Mouse (Mus musculus) embryonic facial prominence, embryonic 12.5 days (tissue): ENCODE measurements at regions not wholly inside any gene's neighbourhood (a gene's known extent, or its start where the extent isn't known, plus 50 kb on each side); places are given as distances from the start of the nearest gene placed in this dataset.

Experiments used
- ATAC-seq: fragments of 200-750 bp; cut with Nextera tagmentation; 2 replicates; pipeline ENCODE4 v1.8.0; 2017; ENCODE audit not compliant: insufficient number of reproducible peaks, insufficient read depth, low FRiP score, low TSS enrichment
- H3K27ac ChIP-seq: fragments of 300-500 bp; sonication (generic); 2 replicates; pipeline ENCODE4 v1.5.1; 2016; ENCODE audit warnings: mild to moderate bottlenecking
- H3K27me3 ChIP-seq: fragments of 300-500 bp; sonication (generic); 2 replicates; pipeline ENCODE4 v1.6.1; 2016; ENCODE audit warnings: mild to moderate bottlenecking, moderate library complexity
- H3K36me3 ChIP-seq: fragments of 300-500 bp; sonication (generic); 2 replicates; pipeline ENCODE4 v1.6.1; 2016; ENCODE audit warnings: mild to moderate bottlenecking
- H3K4me1 ChIP-seq: fragments of 300-500 bp; sonication (generic); 2 replicates; pipeline ENCODE4 v1.6.1; 2016
- H3K4me2 ChIP-seq: fragments of 300-500 bp; sonication (generic); replicated peaks from 2 replicates; pipeline ENCODE4 v1.6.1; 2016; ENCODE audit warnings: mild to moderate bottlenecking, moderate library complexity
- H3K4me3 ChIP-seq: fragments of 300-500 bp; sonication (generic); 2 replicates; pipeline ENCODE4 v1.5.1; 2016; ENCODE audit warnings: mild to moderate bottlenecking
- H3K9ac ChIP-seq: fragments of 300-500 bp; sonication (generic); 2 replicates; pipeline ENCODE4 v1.6.1; 2016; ENCODE audit warnings: mild to moderate bottlenecking, moderate library complexity
- H3K9me3 ChIP-seq: fragments of 300-500 bp; sonication (generic); 2 replicates; pipeline ENCODE4 v1.6.1; 2016; ENCODE audit warnings: mild to moderate bottlenecking, moderate library complexity
- WGBS: fragments of 180-500 bp; shearing (Covaris S2); methylation state at CpG from one replicate; pipeline ENCODE4 v1.1.7; 2016; 5-methylcytosine and 5-hydroxymethylcytosine counted together

DNA sequence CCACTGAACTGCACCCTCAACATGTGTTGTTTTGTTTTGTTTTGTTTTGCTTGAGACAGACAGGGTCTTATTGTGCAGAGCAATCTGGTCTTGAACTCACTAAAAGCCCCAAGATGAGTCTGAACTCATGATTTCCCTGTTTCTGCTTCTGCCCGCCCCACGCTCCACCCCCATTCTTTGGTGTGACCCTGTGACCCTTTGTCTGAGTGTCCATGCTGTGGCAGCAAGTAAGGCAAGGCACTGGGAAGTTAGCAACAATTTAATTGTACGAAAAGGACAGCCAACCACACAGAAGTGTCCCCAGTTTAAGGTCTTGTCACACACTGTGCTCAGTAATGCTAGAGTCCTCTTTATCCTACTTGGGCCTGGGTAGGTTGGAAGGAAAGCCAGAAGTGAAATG, 213.6 kb upstream of the Hes1 start:
- H3K9ac ChIP-seq = no peak overlapping the region
- peaks cover 1% of the 10 kb centered on the region for H3K4me1 ChIP-seq
- no peak overlapping the region for H3K27ac ChIP-seq
- H3K27me3 ChIP-seq = no peaks in the 10 kb centered on the region
- ATAC-seq = no peak
- no peak overlapping the region for H3K4me3 ChIP-seq
- no peak overlapping the region for H3K4me2 ChIP-seq
- WGBS = 53% methylated on average over 3 of the region's 3 CpGs
- H3K36me3 ChIP-seq = no peaks in the 10 kb centered on the region
- no peaks in the 10 kb centered on the region for H3K9me3 ChIP-seq

DNA sequence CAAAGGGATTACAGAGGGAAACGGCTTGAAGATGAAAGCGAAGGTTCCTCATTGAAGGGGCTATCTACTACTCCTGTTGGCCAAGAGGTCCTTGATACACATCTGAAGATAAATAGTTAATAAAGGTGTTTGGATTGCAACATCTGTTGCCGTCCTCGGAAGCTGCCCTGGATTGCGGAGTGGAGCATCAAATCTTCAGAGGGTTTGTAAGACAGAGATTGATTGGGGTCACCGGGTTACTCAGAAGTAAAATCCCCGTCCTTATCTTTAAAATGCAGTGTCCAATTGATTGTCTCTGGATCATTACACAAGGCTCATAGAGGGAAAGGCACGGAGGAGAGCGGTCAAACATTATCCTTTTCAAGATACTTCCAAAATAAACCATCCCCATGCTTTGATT, 212.4 kb upstream of the Hes1 start:
- H3K36me3 ChIP-seq = no peaks in the 10 kb centered on the region
- no peak overlapping the region for H3K4me2 ChIP-seq
- no peak for ATAC-seq
- no peaks in the 10 kb centered on the region for H3K27me3 ChIP-seq
- no peak overlapping the region for H3K4me3 ChIP-seq
- no peaks in the 10 kb centered on the region for H3K9me3 ChIP-seq
- WGBS = 45% methylated on average over 9 of the region's 9 CpGs
- no peak overlapping the region for H3K27ac ChIP-seq
- H3K4me1 ChIP-seq = no peaks in the 10 kb centered on the region
- no peak overlapping the region for H3K9ac ChIP-seq

- no peak for ATAC-seq
- no peak overlapping the region for H3K9ac ChIP-seq
- H3K4me3 ChIP-seq = no peak overlapping the region
- no peaks in the 10 kb centered on the region for H3K36me3 ChIP-seq
- 0 out of 2 replicates have a peak, but pooled peaks cover 2% of the 10 kb centered on the region for H3K4me1 ChIP-seq
- no peaks in the 10 kb centered on the region for H3K9me3 ChIP-seq
- H3K27ac ChIP-seq = no peak overlapping the region
- WGBS = 88% methylated on average over 9 of the region's 9 CpGs
- no peak overlapping the region for H3K4me2 ChIP-seq
- H3K27me3 ChIP-seq = peaks cover 7% of the 10 kb centered on the region; the same call in 1 of the 2 replicates
These were observed 209.2 kb upstream of the Hes1 start for GRCm38 (mm10) chr16:29854805-29855565.

GRCm38 (mm10) chr16:29856545-29856944, 207.6 kb upstream of the Hes1 start:
- H3K27me3 ChIP-seq = peaks cover 9% of the 10 kb centered on the region; the same call in 1 of the 2 replicates
- 95% methylated on average over 1 of the region's 1 CpGs for WGBS

GRCm38 (mm10) chr16:29858645-29859044, 205.5 kb upstream of the Hes1 start:
- H3K4me2 ChIP-seq = no peak overlapping the region
- no peak for ATAC-seq
- WGBS = 78% methylated on average over 5 of the region's 5 CpGs
- H3K27ac ChIP-seq = no peak overlapping the region
- H3K36me3 ChIP-seq = no peaks in the 10 kb centered on the region
- H3K4me3 ChIP-seq = no peak overlapping the region
- no peaks in the 10 kb centered on the region for H3K9me3 ChIP-seq
- peaks cover 11% of the 10 kb centered on the region; the same call in 1 of the 2 replicates for H3K4me1 ChIP-seq
- H3K27me3 ChIP-seq = peaks cover 9% of the 10 kb centered on the region; the same call in 1 of the 2 replicates
- H3K9ac ChIP-seq = no peak overlapping the region

More at GRCm38 (mm10) chr16:29856545-29856944, 207.6 kb upstream of the Hes1 start:
- Histone ChIP-seq H3K36me3 (no peaks in the 10 kb centered on the region), H3K27ac (no peak overlapping the region), H3K4me3 (no peak overlapping the region), H3K4me1 (peaks cover 11% of the 10 kb centered on the region; the same call in 1 of the 2 replicates), H3K9me3 (no peaks in the 10 kb centered on the region), H3K9ac (no peak overlapping the region), H3K4me2 (no peak overlapping the region)
- ATAC-seq = no peak

DNA sequence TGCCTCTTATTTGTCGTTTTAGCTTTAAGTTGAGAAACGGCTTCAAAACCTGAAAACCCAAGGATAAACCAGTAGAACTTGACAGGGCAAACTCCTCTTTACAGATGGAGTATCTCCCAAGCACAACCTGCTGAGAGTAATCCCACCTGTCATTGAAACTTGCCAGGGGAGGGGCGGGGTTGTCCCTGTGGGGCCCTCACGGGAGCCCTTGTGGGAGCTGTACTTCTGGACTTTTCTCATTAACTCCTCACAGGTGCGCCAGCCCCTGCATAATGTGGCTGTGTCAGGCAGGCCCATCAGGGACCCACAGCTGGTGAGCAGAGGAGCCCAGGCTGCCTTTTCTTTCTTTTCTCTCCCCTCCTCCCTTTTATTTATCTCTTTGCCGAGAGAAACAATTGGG, 203.9 kb upstream of the Hes1 start:
- ATAC-seq = no peak
- 20% methylated on average over 6 of the region's 6 CpGs for WGBS
- Histone ChIP-seq H3K27ac (no peak overlapping the region), H3K4me1 (peaks cover 11% of the 10 kb centered on the region; the same call in 1 of the 2 replicates), H3K9me3 (no peaks in the 10 kb centered on the region), H3K36me3 (no peaks in the 10 kb centered on the region), H3K4me3 (no peak overlapping the region), H3K9ac (no peak overlapping the region), H3K4me2 (no peak overlapping the region), H3K27me3 (peaks cover 9% of the 10 kb centered on the region; the same call in 1 of the 2 replicates)

- Histone ChIP-seq H3K9me3 (no peaks in the 10 kb centered on the region), H3K27ac (no peak overlapping the region), H3K4me3 (no peak overlapping the region), H3K27me3 (peaks cover 9% of the 10 kb centered on the region; the same call in 1 of the 2 replicates), H3K9ac (no peak overlapping the region), H3K4me1 (peaks cover 11% of the 10 kb centered on the region; the same call in 1 of the 2 replicates), H3K4me2 (no peak overlapping the region), H3K36me3 (no peaks in the 10 kb centered on the region)
- ATAC-seq = no peak
- 38% methylated on average over 4 of the region's 4 CpGs for WGBS
These were observed 203.1 kb upstream of the Hes1 start for GRCm38 (mm10) chr16:29861056-29861455.

DNA sequence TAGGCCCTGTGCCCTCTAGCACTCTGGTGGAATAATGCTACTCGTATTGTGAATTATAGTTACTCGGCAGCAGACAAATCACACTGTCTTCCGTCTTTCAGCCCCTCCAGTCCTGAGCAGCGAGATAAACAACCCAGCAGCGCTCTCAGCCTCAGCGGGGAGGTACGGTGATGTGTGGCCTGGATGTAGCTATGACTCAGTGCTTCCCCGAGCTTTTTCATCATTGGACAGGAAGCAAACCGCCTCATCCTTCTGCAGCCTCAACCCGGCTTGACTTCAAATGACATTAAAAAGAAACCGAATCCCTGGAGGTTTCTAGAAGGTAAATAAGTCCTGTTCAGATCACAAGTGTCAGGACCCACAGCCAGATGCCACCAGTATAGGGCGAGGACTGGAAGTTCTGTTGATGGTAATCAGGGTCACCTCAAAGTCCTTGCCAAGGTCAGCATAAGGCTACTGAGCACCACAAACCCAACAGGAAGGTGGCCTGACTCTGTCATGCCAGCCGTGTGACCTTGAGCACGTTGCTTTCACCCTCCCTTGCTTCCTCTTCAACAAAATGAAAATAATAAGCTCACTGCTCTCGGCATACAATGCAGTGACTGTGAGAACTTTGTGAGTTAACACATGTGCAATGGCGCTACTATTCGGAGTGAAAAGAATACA, 199.0 kb upstream of the Hes1 start:
- 74% methylated on average over 17 of the region's 17 CpGs for WGBS
- ATAC-seq = no peak
- H3K27ac ChIP-seq = no peak overlapping the region

DNA sequence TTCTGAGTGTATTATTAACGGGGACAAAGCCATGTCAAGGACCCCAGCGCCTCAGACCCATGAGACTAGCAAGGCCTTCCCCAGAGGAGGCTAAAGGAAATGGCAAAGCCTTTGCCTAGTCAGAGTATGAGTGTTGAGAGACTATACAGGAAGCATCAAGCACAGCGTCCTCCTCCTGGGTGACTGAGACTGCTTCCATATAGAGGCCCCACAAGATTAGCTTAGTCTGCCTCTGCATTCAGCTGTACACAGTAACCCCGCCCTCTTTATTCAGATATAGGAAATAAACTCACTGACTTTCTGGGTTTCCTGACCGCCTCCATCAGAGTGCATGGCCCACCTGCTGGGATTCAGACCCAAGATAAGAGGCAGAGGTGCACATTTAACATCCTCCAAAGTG, 192.8 kb upstream of the Hes1 start:
- H3K4me3 ChIP-seq = no peak overlapping the region
- ATAC-seq = no peak
- no peak overlapping the region for H3K4me2 ChIP-seq
- H3K9ac ChIP-seq = no peak overlapping the region
- no peak overlapping the region for H3K27ac ChIP-seq
- no peaks in the 10 kb centered on the region for H3K9me3 ChIP-seq
- H3K27me3 ChIP-seq = 0 out of 2 replicates have a peak, but pooled peaks cover 2% of the 10 kb centered on the region
- no peaks in the 10 kb centered on the region for H3K36me3 ChIP-seq
- WGBS = 87% methylated on average over 5 of the region's 5 CpGs
- H3K4me1 ChIP-seq = 0 out of 2 replicates have a peak, but pooled peaks cover 4% of the 10 kb centered on the region

More for the DNA sequence above, 199.0 kb upstream of the Hes1 start:
- Histone ChIP-seq H3K9ac (no peak overlapping the region), H3K4me1 (peaks cover 6% of the 10 kb centered on the region; the same call in 1 of the 2 replicates), H3K9me3 (no peaks in the 10 kb centered on the region), H3K4me2 (no peak overlapping the region), H3K27me3 (no peaks in the 10 kb centered on the region), H3K36me3 (no peaks in the 10 kb centered on the region), H3K4me3 (no peak overlapping the region)

- Histone ChIP-seq H3K9ac (no peak overlapping the region), H3K4me1 (peaks cover 16% of the 10 kb centered on the region), H3K9me3 (no peaks in the 10 kb centered on the region), H3K27me3 (0 out of 2 replicates have a peak, but pooled peaks cover 2% of the 10 kb centered on the region), H3K36me3 (no peaks in the 10 kb centered on the region), H3K4me2 (no peak overlapping the region), H3K27ac (no peak overlapping the region), H3K4me3 (no peak overlapping the region)
- 24% methylated on average over 8 of the region's 8 CpGs for WGBS
- ATAC-seq = no peak
These were observed 188.0 kb upstream of the Hes1 start for GRCm38 (mm10) chr16:29876196-29876595.

GRCm38 (mm10) chr16:29877372-29878123, 186.6 kb upstream of the Hes1 start:
- H3K4me3 ChIP-seq = no peak overlapping the region
- ATAC-seq = no peak; the same call in 1 of the 2 replicates
- H3K27ac ChIP-seq = no peak overlapping the region
- no peak overlapping the region for H3K9ac ChIP-seq
- peaks cover 27% of the 10 kb centered on the region for H3K4me1 ChIP-seq
- H3K36me3 ChIP-seq = no peaks in the 10 kb centered on the region
- H3K9me3 ChIP-seq = no peaks in the 10 kb centered on the region
- 19% methylated on average over 10 of the region's 10 CpGs for WGBS
- no peak overlapping the region for H3K4me2 ChIP-seq
- H3K27me3 ChIP-seq = 0 out of 2 replicates have a peak, but pooled peaks cover 2% of the 10 kb centered on the region
